Mouse (Mus musculus) MEL (cell line): ENCODE results near the gene Ecsit. TPM values are rescaled to one million over a fixed set of nuclear protein-coding genes. Genes with fewer than 3 reads are reported as not detected.

Experiments
- DNase-seq: peaks from one replicate; pipeline ENCODE4 v3.0.0; 2011; ENCODE audit warnings: low read depth, low spot score
- H3K27ac ChIP-seq: 2 replicates; pipeline ENCODE4 v1.5.1; 2012; ENCODE audit warnings: low read depth, mild to moderate bottlenecking, control low read depth, low read length, moderate library complexity; ENCODE audit not compliant: control insufficient read depth
- H3K27me3 ChIP-seq, 2 experiments: fragments of 150-350 bp in 1 of 2; sonication (generic) in 1 of 2; 2 replicates each; pipeline ENCODE4 v1.6.1; 2012; ENCODE audit warnings: low read length in 2 of 2, mild to moderate bottlenecking in 2 of 2, improper control_type of control experiment in 1 of 2, moderate library complexity in 1 of 2; ENCODE audit not compliant: insufficient read depth in 2 of 2, control insufficient read depth in 1 of 2
- H3K36me3 ChIP-seq, 2 experiments: 2 replicates each; pipeline ENCODE4 v1.6.1; 2012 to 2014; ENCODE audit warnings: low read length in 2 of 2, improper control_type of control experiment in 1 of 2, inconsistent platforms in 1 of 2, mild to moderate bottlenecking in 1 of 2; ENCODE audit not compliant: insufficient read depth in 2 of 2, control insufficient read depth in 1 of 2
- H3K4me1 ChIP-seq, 2 experiments: fragments of 150-350 bp in 1 of 2; sonication (generic) in 1 of 2; 2 replicates each; pipeline ENCODE4 v1.6.1; 2012; ENCODE audit warnings: low read length in 2 of 2, improper control_type of control experiment in 1 of 2, mild to moderate bottlenecking in 1 of 2; ENCODE audit not compliant: insufficient read depth in 2 of 2, control insufficient read depth in 1 of 2
- H3K4me3 ChIP-seq, 2 experiments: fragments of 150-350 bp in 1 of 2; sonication (generic) in 1 of 2; 2 replicates each; pipeline ENCODE4 v1.5.1; 2012; ENCODE audit warnings: low read depth in 2 of 2, low read length in 2 of 2, mild to moderate bottlenecking in 2 of 2, moderate library complexity in 2 of 2, control low read depth in 1 of 2, improper control_type of control experiment in 1 of 2; ENCODE audit not compliant: control insufficient read depth in 1 of 2, insufficient read depth in 1 of 2
- H3K79me2 ChIP-seq: 2 replicates; pipeline ENCODE4 v1.6.1; 2012; ENCODE audit warnings: mild to moderate bottlenecking, low read length, moderate library complexity; ENCODE audit not compliant: control insufficient read depth, poor library complexity, insufficient read depth
- H3K9ac ChIP-seq: 2 replicates; pipeline ENCODE4 v1.6.1; 2012; ENCODE audit warnings: low read depth, mild to moderate bottlenecking, control low read depth, low read length, moderate library complexity; ENCODE audit not compliant: control insufficient read depth, poor library complexity, severe bottlenecking
- H3K9me3 ChIP-seq: fragments of 150-350 bp; sonication (generic); replicated peaks from 2 replicates; pipeline ENCODE4 v1.6.1; 2012; ENCODE audit warnings: mild to moderate bottlenecking, low read length, improper control_type of control experiment, moderate library complexity; ENCODE audit not compliant: insufficient read depth
- CHD1 ChIP-seq: IDR thresholded peaks from 2 replicates; pipeline ENCODE4 v1.6.1; 2012; ENCODE audit warnings: low read depth, mild to moderate bottlenecking, inconsistent platforms, low read length, improper control_type of control experiment
- CHD2 ChIP-seq: IDR thresholded peaks from 2 replicates; pipeline ENCODE4 v1.6.1; 2011; ENCODE audit warnings: low read length, improper control_type of control experiment
- CTCF ChIP-seq, 3 experiments: IDR thresholded peaks in 2 of 3; conservative IDR thresholded peaks in 1 of 3; 2 replicates each; pipeline ENCODE4 v1.5.1; 2011 to 2012; ENCODE audit warnings: low read length in 3 of 3, low read depth in 2 of 3, mild to moderate bottlenecking in 2 of 3, improper control_type of control experiment in 1 of 3, inconsistent platforms in 1 of 3, mixed read lengths in 1 of 3, moderate library complexity in 1 of 3; ENCODE audit not compliant: control insufficient read depth in 1 of 3, insufficient read depth in 1 of 3, poor library complexity in 1 of 3, severe bottlenecking in 1 of 3
- EP300 ChIP-seq, 2 experiments: IDR thresholded peaks; 2 replicates each; pipeline ENCODE4 v1.6.1; 2011; ENCODE audit warnings: improper control_type of control experiment in 2 of 2, low read length in 2 of 2, low read depth in 1 of 2, mild to moderate bottlenecking in 1 of 2
- ETS1 ChIP-seq: IDR thresholded peaks from 2 replicates; pipeline ENCODE4 v1.6.1; 2012; ENCODE audit warnings: low read depth, mild to moderate bottlenecking, inconsistent platforms, low read length, improper control_type of control experiment, moderate library complexity
- HCFC1 ChIP-seq: IDR thresholded peaks from 2 replicates; pipeline ENCODE4 v1.6.1; 2012; ENCODE audit warnings: low read depth, mild to moderate bottlenecking, inconsistent platforms, low read length, improper control_type of control experiment, moderate library complexity
- MAFK ChIP-seq: IDR thresholded peaks from 2 replicates; pipeline ENCODE4 v1.6.1; 2011; ENCODE audit warnings: low read depth, mild to moderate bottlenecking, low read length, improper control_type of control experiment, borderline replicate concordance
- MYC ChIP-seq: IDR thresholded peaks from 2 replicates; pipeline ENCODE4 v1.6.1; 2011; ENCODE audit warnings: low read depth, mild to moderate bottlenecking, low read length, improper control_type of control experiment, moderate library complexity
- NELFE ChIP-seq: IDR thresholded peaks from 2 replicates; pipeline ENCODE4 v1.6.1; 2011; ENCODE audit warnings: low read depth, low read length, improper control_type of control experiment
- POLR2A ChIP-seq, 2 experiments: IDR thresholded peaks; 2 replicates each; pipeline ENCODE4 v1.6.1; 2011 to 2012; ENCODE audit warnings: low read length in 2 of 2, mild to moderate bottlenecking in 2 of 2, control low read depth in 1 of 2, improper control_type of control experiment in 1 of 2, low read depth in 1 of 2, moderate library complexity in 1 of 2; ENCODE audit not compliant: control insufficient read depth in 1 of 2, insufficient read depth in 1 of 2, poor library complexity in 1 of 2
- POLR2AphosphoS2 ChIP-seq: IDR thresholded peaks from 2 replicates; pipeline ENCODE4 v1.6.1; 2011; ENCODE audit warnings: low read length, improper control_type of control experiment
- RAD21 ChIP-seq: IDR thresholded peaks from 2 replicates; pipeline ENCODE4 v1.6.1; 2011; ENCODE audit warnings: mild to moderate bottlenecking, low read depth, low read length, improper control_type of control experiment
- SMC3 ChIP-seq: IDR thresholded peaks from 2 replicates; pipeline ENCODE4 v1.6.1; 2011; ENCODE audit warnings: low read depth, low read length, improper control_type of control experiment
- TCF12 ChIP-seq: IDR thresholded peaks from 2 replicates; pipeline ENCODE4 v1.6.1; 2014; ENCODE audit warnings: low read depth, mild to moderate bottlenecking, inconsistent platforms, low read length, improper control_type of control experiment, moderate library complexity
- USF1 ChIP-seq: IDR thresholded peaks from 2 replicates; pipeline ENCODE4 v1.6.1; 2014; ENCODE audit warnings: low read depth, mild to moderate bottlenecking, inconsistent platforms, low read length, improper control_type of control experiment, moderate library complexity
- polyA plus RNA-seq, 2 experiments: library from polyadenylated mRNA; stranded (reverse) in 1 of 2; unstranded in 1 of 2; fragments of >175 nt in 1 of 2; fragments of >200 nt in 1 of 2; gene quantifications; 2 replicates each; pipeline versions ENCODE4 v1.2.1 to v1.2.4; 2012; ENCODE audit warnings: low replicate concordance in 2 of 2, low read depth in 1 of 2; ENCODE audit not compliant: insufficient read length in 2 of 2, insufficient read depth in 1 of 2, missing spikeins in 1 of 2
- total RNA-seq: library from RNA; depleted of rRNA; stranded (reverse); fragments of 300-350 nt; gene quantifications from 2 replicates; pipeline ENCODE4 v1.2.3, GENCODE M21; 2012

Gene Ecsit
- total and polyA plus RNA-seq, 3 experiments, result 87.6 to 211 (median 183) TPM

- Histone ChIP-seq H3K27me3 (peaks cover 1 to 5% of the 10 kb centered on the region in 2 experiments; a peak in 3 of 4 replicates), H3K79me2 (no peaks in the 10 kb centered on the region), H3K36me3 (no peaks in the 10 kb centered on the region), H3K4me1 (no peaks in the 10 kb centered on the region), H3K4me3 (no peak overlapping the region), H3K27ac (no peak overlapping the region), H3K9me3 (no peaks in the 10 kb centered on the region), H3K9ac (no peak overlapping the region)
- no peak for TF ChIP-seq ETS1
- no peak for TF ChIP-seq TCF12
- TF ChIP-seq NELFE, result no peak
- TF ChIP-seq MYC, result no peak
- TF ChIP-seq CHD2, result no peak
- no peak for TF ChIP-seq POLR2A (IDR thresholded peaks at IDR 0.05; ENCODE audit: control insufficient read depth in 1 of 2, insufficient read depth in 1 of 2, low read depth in 1 of 2, low read length in 2 of 2, poor library complexity in 1 of 2)
- no peak for TF ChIP-seq USF1
- no peak for TF ChIP-seq CTCF (IDR thresholded peaks at IDR 0.05 in 2 of 3, conservative IDR thresholded peaks at IDR 0.05 in 1 of 3; ENCODE audit: control insufficient read depth in 1 of 3, insufficient read depth in 1 of 3, low read depth in 2 of 3, low read length in 3 of 3, poor library complexity in 1 of 3, severe bottlenecking in 1 of 3)
- no peak for TF ChIP-seq MAFK
- TF ChIP-seq POLR2AphosphoS2, result no peak
- no peak for TF ChIP-seq EP300 (IDR thresholded peaks at IDR 0.05; ENCODE audit: low read depth in 1 of 2, low read length in 2 of 2)
- DNase-seq, result no peak
These were observed 43.4 kb downstream of the Ecsit start for GRCm38 (mm10) chr9:22041832-22042231.

DNA sequence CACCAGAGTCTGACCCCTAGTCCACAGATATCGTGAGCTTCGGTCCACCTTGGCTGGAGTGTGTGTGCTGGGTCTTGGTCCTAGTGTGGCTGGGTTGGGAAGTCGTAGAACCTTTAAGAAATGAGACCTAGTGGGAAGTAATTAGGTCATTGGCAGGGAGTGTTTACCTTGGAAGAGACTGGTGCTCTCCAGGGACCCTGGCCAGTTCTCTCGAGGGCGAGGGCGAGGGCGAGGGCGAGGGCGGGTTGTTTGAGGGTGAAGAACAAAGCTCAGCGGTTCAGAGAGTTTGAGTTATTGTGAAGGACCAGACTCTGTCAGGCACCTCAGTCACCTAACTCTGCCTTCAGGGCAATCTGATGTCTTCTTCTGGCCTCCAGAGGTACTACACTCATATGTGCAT is 47.4 kb downstream of the Ecsit start:
- H3K9ac ChIP-seq, result no peak overlapping the region
- H3K36me3 ChIP-seq, result no peaks in the 10 kb centered on the region
- H3K79me2 ChIP-seq, result no peaks in the 10 kb centered on the region
- H3K9me3 ChIP-seq, result no peaks in the 10 kb centered on the region
- TF ChIP-seq POLR2AphosphoS2 (no peak), HCFC1 (no peak), CHD1 (no peak), RAD21 (no peak), SMC3 (no peak), MYC (no peak)
- TF ChIP-seq, all 39 proteins: peak for 0
- no peak for DNase-seq
- Histone ChIP-seq H3K4me1 (no peaks in the 10 kb centered on the region), H3K27ac (no peak overlapping the region), H3K4me3 (no peak overlapping the region), H3K27me3 (peaks cover 1 to 6% of the 10 kb centered on the region in 2 experiments; a peak in 3 of 4 replicates)
